Mouse (Mus musculus): ENCODE data around the gene Usp32.
A peak's percentile ranks its signal among the peaks of the same experiment; 100 is the strongest.

Gene Usp32

DNA sequence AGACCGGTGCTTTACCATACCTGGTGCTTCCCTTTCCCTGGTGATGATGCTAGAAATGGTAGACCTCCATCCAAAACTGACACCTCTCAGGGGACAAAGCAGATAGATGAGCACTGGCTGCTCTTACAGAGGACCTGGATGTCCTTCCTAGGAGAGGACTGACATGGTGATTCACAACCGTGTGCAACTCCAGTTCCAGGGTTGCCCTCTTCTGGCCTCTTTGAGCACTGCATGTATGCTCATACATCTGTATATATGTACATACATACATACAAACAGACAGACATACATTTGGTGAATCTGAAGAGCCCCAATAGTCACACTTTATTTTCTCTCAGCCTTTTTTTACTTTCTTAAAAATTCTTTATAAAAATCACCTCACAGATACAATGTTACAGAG is 161.8 kb downstream of the Usp32 start:
- DNase-seq, result peak; percentile 75

DNA sequence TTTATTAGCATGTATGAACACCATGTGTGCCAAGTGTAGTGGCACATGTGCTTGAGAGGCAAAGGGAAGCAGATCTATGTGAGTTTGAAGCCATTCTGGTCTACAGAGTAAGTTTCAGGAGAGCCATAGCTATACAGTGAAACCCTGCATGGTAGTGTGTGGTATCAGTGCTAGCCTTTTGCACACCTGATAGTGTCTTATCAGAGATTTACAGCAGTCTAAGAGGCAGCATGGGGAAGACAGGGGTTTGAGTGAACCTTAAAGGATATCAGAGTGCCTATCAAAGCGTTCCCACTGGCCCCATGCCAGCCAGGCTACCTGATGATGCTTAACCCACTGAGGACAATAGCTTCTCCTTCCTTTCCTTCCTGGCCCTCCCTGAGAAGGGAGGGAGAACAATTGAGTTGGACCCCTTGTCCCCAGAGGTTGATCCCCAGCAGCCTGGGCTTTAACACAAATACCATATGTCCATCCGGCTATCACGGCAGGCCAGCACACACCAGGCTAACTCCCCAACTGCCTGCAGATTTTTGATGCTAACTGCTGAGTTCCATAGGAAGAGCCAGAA is 162.5 kb downstream of the Usp32 start:
- no peak for DNase-seq

DNA sequence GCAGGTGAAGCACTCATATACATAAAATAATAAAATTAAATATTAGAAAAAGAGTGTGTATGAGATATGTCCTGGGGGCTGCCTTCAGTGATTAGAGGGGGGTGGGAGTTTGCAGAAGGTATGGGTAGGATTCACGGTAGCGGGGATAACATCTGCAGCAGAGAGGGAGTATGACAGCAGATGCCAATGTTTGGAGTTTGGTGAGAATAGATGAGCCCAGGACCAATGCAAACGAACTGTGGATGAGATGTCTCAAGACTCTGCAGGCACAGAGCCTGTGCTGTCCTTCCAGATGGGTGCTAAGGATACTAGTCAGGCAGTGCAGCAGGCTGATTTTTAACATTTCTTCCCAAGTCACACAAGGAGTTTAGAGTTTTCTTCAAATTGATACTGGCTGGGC is 163.3 kb downstream of the Usp32 start:
- DNase-seq, result no peak

DNA sequence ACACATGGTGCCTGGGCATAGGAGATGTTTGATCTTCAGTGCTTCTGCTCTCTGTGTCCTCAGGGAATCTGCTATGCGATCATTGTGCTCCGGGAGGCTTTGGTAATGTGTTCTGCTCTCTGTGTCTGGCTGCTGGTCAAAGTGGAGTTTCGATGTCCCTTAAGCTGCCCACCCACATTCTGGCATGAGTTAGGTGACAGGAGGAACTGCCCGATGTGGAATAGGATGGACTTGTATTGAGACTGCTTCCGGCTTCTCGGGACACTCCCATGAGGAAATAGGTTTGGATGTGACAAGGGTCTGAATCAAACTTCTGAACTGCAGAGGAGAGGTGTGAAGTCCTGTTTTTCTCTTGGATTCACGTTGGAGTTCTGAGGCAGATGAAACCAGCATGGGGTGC is 165.4 kb downstream of the Usp32 start:
- no peak for DNase-seq

DNA sequence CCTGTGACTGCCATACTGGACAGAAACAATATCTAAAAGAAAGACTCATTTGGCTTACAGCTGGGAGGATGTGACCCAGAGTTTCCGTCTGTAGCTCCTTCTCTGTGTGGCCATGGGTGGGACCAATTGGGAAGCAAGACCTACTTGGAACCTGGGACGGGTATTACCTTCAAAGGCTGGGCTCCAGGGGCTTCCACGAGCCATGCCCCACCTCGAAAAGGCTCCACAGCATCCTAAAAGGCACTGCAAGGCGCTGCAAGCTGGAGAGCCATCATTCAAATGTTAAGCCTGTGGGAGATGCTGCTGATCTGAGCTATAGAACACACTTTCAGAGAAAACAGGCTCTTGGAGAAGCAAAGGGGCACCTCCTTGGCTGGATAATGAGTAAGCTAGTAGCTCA is 166.3 kb downstream of the Usp32 start:
- no peak for DNase-seq

DNA sequence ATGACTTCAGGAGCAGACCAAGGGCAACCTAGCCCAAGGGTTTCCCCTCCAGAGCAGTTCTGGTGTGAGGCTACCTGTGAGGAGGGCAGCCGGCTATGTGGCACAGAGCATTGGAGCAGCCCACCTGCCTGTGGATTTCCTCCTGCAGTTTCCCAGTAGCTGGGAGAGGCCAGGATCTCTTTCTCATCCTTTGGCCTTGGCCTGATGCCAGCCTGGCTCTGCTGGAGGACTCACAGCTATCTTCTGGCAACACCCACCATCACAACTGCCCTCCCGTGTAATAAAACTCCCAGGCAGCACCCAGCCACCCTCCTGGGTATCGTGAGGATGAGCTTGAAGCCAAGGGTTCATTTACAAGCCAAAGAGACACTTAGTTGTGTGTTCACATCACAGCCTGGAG is 167.9 kb downstream of the Usp32 start:
- peak; percentile 49 for DNase-seq

DNA sequence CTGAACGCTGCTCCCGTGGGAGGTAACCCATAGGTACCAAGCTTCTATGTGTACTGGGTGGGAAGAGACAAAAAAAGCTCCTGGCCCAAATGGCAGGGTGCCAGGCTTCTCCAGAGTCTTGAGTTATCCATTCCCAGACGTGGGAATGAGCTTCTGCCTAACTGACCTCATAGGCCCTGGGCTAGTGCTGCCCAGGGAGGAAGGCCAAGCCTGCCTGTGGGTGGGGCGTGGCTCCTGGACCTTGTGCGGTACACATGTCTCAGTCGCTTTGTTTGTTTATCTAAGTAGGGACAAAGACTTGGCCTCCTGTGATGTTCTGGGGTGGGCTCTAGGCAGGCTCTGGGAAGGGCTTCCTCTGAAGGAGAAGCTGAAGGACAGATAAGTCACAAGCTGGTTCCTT is 171.2 kb downstream of the Usp32 start:
- DNase-seq, result peak; percentile 90

DNA sequence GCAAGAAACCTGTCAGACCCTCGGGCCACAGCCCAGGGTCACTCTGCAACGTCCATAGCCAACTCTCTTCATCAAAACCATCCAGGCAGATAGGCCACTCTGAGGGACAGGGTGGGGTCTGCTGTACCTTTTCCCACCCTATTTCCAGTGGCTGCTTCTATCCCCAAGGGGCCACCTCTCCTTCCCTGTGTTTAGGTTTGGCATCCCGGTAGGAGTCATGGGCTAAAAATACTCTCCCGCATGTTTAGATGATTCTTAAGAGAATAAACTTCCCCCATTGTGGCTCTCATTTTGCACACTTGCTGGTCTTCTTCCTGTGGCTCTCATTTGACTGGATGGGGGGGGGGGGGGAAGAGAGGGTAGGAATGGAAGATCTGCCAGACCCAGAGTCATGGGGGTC is 171.7 kb downstream of the Usp32 start:
- DNase-seq, result no peak

DNA sequence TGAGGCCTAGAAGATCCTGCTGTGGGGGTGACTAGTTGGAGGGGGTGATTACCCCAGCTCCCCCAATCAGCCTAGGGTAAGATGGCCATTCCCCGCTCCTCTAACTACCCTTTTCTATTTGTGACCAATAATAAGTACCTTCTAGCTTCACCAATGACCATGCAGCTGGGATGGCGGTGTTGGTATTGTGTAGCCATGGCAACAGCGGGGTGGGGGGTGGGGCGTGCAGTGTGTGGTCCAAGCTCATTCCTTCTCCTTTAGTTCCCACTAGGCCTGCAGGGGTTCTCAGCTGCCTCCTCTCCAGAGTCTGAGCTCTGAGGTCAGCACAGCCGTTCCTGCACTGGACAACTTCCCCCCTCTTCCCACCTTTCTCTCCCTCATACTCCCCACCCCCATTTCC is 172.8 kb downstream of the Usp32 start:
- DNase-seq, result no peak

DNA sequence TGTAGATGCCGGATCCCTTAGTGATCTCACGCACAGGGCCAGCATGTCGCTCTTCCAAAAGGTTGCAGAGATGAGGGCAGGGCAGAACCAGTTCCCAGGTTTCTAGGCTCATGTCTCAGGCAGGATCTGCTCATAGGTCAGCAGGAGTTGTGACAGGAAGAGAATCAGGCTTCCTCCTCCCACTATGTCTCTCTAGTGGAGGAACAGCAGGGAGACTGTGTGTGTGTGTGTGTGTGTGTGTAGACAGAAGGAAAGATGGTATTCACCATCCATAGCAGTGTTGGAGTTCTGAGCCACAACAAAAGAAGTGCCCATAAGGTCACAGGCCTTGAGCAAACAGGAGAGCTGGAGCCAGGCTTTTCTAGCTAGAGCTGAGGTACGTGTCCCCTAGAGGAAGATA is 173.3 kb downstream of the Usp32 start:
- no peak for DNase-seq

DNA sequence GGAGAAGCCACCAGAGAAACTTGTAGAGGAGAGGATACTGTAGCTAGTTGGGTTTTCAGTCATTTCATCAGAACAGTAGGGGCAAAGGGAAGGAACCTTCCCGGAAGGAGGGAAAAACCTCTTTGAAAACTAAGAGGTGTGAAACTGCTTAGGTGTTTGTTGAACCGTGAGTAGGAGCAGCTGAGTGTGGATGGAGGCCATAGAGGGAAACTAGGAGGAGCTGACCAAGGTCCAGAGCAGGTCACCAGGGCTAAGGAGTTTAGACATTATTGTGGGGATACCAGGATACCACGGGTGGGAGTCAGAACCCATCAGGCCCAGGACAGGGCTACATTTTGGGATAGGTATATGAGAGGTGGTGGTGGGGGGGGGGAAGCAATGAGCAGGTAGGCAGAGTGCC is 176.4 kb downstream of the Usp32 start:
- peak; percentile 77 for DNase-seq

DNA sequence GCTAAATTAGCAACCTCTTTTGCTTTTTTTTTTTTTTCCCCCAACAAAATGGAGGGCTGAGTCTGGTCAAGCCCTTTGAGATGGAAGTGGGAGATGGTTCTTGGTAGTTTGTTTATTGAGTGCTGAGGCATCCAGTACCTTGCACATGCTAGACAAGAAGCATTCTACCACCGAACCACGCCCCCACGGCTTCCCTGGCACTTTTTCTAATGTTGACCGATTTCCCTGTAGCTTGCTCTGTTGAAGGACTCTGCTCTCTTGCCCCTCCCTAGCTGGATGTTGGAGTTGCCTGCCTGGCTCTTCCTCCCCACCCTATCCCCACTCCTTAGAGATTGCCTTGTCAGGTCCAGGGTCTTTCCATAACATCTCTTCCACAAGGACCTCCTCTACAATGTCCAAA is 177.4 kb downstream of the Usp32 start:
- DNase-seq, result no peak

DNA sequence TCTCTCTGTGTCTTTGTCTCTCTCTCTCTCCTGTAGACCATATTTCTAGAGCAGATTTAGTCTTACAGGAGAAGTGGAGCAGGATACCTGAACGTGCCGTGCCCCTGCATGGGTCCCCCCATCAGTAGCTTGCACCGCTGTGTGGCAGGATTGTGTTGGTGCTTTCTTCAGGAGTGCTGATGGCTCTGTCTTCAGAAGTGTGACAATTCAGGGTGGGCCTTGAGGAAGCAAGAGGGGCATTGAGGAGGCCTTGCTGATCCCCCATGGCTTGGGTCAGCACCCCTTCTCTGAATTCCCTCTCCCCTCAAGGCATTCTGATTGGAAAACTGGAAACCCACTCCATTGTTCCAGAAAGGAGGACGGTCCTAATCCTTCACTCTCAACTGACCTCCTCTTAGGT is 178.4 kb downstream of the Usp32 start:
- DNase-seq, result no peak

DNA sequence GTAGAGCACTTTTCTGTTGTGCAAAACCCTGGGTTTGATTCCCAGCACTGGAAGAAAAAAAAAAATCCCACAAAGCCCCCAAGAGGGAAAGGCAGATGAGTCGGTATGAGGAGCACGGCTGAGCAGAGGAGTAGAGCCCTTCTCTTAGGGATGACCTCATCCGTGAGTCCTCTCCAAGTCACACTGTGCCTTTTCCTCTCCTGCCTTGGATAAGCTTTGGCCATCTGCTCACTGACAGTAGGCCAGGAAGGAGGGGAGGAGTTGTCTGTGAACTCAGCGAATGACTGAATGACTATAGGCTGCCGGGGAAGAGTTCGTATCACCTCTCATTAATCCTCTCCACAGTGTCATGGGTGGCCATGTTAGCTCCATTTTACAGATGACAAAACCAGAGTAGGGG is 179.2 kb downstream of the Usp32 start:
- no peak for DNase-seq

DNA sequence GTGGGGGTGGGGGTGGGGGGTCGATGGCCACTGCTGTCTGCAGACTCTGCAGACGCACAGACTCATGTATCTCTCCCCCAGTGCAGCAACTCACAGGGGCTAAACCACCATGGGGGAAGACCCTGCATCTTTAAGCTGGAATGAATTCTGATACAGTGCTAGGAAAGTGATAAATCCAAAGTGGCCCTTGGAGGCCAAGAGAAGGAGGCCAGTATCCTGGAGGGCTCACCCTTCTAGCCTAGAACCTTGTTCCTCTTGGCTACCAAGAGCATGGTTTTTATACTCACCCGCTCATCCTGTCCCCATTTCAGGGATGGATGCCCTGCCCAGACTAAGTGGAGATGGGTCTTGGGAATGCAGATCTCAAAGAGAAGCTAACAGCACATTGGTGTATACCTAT is 179.7 kb downstream of the Usp32 start:
- no peak for DNase-seq

DNA sequence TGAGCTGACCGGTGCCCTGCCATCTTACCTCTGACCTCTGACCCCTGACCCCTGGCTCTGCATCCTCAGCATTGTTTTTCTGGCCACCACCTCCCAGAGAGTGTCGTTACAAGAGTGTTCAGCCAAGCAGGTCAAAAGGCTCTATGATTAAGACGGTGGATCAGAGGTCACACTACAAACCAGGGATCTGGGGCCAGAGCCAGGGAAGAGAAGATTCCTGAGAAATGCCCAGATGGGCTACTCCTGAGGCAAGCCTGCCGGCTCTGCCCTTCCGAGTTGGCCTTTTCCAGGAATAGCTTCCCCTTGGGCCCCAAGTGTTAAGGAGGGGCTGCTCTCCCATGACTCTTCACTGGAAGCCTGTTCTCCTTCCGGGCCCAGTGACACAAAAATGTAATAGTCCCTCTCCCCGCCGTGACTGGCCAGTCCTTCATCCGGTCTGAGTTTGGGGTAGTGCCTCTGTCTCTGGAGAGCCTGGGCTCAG is 180.2 kb downstream of the Usp32 start:
- peak; percentile 94 for DNase-seq

DNA sequence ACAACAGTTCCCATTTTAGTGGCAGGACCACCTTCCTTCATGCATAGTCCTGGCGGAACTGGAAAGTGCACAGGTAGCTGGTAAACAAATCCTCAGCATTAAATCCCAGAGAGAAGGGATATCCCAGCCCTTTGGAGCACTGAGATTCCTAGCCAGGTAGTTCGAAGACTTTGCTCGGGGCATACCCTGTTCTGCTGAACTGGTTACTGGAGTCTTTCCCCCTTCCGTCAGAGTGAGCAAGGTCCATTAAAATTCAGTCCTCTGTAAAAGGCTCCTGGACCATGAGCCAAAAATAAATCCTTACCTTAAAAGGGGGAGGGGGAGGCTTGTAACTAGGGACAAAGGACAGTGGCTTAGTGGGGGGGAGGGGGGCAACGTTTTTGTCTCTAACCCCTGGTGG is 180.8 kb downstream of the Usp32 start:
- peak; percentile 78 for DNase-seq

DNA sequence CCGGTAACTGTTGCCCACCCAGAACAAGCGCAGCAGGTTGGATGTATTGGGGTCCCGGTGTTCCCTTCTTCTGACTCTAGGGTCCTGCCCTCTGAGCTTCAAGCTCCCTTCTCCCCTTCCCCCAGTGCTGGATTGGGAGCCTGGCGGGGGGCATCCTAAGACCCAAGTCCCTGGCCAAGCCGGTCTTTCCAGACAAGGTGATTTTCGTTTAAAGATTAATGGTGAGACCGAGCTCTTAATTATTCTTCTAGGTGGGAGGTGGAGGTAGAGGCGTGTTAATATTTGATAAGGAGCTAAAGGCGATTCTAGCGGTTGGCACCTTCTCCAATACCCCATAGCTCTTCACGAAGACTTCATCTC is 181.7 kb downstream of the Usp32 start:
- peak; percentile 83 for DNase-seq

DNA sequence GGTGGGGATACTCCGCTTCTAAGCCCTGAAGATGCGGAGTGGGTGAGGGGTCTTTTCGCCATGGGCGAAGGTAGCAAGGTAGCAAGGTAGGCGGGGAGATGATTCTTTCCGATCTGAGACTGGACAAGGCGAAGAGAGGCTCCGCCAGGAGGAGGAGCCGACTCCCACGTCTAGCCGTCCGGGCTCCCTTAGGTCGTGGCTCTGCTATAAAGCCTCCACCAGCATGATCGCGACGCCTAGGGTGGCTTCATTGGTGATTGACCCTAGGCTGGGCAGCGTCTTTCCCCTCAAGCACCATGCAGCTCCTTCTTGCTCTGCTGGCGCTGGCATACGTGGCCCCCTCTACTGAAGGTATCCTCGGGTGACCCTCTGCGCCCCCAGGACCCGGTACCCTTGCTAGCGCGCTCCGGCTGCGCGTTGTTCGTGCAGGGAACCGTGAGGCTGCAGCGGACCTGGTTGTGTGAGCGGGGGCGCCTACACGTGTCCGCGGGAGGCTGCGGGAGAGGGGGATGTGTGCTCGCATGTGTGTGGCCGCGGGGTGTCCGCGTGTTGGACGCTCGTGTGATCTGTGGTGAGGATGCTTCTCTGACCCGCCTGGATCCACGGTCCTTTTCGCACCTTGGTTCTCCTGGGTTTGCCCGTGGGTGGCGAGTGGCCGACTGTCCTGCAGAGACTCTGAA is 182.2 kb downstream of the Usp32 start, which contains the start of gene Car4:
Car4 (plus strand) TSS at position 196 of the 680 bp plus-strand sequence.
- DNase-seq, result peak; percentile 47

DNA sequence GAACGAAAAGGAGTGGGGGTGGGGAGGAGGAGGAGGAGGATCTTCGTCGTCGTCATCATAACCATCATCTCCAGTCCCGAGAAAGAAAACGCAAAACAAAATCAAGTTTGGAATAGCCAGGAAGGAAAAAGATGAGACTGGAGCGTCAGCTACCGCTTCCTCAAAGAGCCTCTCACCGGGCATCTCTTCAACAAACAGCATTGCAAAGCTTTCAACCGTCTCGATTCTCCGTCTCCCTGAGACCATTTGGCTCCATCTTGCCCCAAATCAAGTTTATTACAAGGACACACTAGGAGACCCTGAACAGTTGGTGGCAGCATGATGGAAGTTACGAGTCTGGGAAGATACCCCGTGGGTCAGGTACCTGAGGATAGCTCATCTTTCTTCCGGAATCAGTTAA is 182.8 kb downstream of the Usp32 start:
- DNase-seq, result no peak

DNA sequence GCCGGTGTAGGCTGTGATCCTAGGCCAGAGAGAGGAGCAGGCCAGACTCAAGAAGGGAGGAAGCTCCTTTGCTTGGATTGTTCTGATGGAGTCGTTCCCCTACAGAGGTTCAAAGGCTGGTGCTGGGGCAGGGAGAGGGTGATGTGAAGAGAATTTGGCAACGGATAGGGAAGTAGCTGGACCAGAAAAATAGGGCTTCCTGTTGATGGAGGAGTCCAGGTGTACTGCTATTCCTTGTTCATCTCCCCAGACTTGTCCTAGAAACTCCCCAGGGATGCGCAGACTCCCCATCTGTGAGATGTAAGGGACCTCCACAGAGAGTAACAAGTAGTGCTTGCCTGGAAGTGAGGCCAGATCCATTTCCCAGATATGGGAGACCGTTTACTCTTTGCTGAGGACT is 183.6 kb downstream of the Usp32 start:
- DNase-seq, result no peak

DNA sequence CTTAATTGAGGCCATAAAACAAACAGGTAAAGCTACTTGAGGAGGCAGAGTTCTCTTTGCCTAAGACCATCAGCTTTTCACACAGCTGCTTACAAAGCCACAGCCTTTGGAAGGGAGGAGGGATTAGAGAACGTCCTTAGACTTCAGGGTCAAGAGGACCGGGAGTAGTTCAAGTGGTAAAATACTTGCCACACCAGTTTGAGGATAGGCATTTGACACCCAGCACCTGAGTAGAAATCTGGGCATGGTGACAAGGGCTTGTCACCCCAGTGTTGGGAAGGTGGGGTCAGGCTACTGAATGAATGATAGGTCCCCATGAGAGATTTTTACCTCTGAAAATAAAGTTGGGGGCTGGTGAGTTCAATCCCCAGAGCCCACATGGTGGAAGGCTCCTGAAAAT is 187.3 kb downstream of the Usp32 start:
- no peak for DNase-seq

DNA sequence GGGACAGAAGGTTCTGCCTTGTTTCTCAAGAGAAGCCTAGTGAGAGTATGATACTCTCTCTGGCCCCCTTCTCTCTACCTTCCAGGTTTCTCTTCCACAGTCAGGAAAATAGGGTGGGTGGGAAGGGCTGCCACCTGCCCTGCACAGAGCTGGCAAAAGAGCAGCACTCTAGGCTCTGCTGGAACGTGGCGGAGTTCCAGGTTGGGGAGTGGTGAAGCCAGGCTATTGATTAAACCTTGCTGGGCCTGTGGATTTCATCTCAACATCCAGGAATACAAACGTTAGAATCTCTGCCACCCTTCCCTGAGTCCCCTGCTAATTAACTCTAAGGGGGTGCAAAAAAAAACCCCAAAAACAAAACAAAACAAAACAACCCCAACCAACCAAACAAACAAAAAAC is 191.4 kb downstream of the Usp32 start:
- peak; percentile 85 for DNase-seq

DNA sequence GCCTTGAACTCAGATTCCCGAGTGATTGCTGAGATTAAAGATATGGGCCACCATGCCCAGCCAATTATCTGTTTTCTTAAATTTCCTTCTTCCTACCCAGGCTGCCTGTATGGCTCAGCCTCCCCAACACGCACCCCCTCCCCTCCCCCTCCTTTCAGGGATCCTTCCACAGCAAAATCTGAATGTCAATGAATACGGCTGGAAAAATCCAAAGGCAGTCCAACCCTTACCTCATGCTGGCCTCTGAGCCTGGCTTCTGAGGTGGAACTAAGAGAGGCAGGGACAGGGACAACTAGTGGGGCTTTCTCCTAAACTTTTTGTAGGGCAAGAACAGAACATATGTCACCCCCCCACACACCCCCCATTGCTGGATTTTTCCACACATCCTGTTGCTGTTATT is 191.8 kb downstream of the Usp32 start:
- DNase-seq, result no peak

DNA sequence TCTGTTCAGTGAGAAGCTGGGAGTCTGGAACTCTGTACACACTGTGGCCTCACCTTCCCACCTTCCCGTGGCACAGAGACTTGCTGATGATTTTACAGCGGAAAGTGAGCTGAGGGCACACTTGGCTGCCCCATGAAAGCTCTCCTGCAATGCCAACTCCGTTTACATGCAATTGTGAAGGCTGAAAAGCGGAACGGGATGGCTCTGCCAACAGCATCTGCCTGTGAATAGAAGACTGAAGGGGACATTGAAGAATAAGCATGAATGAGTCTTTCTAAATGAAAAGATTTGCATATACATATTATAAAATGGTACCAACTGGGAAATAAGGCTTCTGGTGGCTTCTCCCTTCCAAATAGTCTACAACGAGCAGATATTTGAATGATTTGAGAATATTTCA is 192.8 kb downstream of the Usp32 start:
- DNase-seq, result no peak
